Mouse (Mus musculus) layer of hippocampus, adult 9-10 months (tissue): ENCODE measurements around the gene Tgm2.

Experiments used
- DNase-seq: peaks from one replicate; pipeline ENCODE4 v3.0.0; 2022; ENCODE audit warnings: low spot score

Tgm2 gene

GRCm38 (mm10) chr2:158167496-158168205 is 21.4 kb upstream of the Tgm2 start:
- DNase-seq = no peak

DNA sequence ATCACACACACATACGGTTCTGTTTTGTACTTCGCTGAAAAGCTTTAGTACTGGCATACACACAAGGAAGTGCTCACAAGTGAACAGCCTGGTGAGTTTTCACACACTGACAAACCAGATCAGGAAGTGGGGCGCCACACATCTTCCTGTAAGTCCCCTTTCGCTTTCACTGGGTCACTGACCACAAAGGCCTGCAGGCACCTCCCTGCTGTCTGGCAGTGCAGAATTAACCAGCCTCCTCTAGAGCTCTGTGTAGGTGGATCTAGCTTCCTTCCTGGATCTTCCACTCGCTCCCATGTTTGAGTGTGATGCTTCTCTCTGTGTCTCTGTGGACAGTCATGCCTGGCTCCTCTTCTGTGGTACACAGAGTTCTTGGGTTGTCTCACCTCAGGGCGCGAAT is 20.4 kb upstream of the Tgm2 start:
- no peak for DNase-seq

DNA sequence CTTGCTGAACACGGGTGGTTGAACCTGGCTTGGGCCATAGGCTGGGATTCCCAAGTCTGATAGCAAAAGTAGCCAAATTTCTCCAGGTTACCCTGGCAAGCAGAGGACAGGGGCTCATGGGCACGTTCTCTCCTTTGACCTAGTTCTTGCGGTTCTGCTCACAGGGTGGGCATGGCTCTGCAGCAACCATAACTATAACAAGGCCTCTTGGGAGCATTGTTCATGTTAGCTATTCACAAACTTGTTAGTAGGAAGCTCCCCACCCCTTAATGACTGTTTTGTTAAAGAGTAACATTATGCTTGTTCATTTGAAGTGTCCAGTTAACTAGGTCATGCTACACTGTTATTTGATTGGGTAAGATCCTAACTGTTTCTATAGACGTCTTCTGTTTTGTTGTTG is 19.5 kb upstream of the Tgm2 start:
- no peak for DNase-seq

GRCm38 (mm10) chr2:158163034-158163433 is 16.8 kb upstream of the Tgm2 start:
- no peak for DNase-seq

GRCm38 (mm10) chr2:158161761-158162160 is 15.5 kb upstream of the Tgm2 start:
- DNase-seq = no peak

GRCm38 (mm10) chr2:158159376-158160235 is 13.4 kb upstream of the Tgm2 start:
- DNase-seq = no peak

DNA sequence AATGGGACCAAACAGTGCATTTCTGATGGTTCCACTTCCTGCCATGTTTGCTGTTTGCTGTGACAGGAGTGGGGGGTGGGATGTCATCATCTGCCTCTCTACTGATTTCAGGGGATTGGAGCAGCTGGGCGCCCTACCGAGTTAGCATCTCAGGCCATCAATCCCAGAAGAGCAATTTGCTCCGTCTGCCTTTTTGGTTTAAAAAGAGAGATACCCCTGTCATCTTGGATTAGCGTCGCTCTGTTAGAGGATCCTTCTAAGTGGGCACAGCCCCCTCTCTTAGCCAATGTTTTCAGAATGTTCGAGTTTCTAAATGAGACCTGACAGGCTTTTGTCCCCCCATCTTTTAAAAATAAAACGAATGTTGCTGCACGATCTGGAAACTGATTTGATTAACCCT is 11.4 kb upstream of the Tgm2 start:
- no peak for DNase-seq

DNA sequence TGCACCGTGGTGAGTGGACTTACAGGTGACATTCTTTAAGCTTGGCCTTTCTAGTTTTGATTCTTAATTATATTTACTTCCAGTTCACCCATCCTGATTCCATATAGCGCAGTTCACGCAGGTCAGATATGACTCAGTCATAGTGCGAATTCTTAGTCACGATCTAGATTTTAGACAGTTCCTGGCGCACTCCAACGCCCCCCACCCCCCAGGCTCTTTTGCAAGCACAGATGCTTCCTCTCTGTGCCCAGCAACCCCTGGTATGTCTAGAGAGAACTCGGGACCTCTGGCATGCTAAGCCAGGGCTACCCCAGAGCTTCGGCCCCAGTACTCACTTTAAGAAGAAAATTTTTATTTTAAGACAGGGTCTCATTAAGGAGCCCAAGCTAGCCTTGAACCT is 10.3 kb upstream of the Tgm2 start:
- no peak for DNase-seq

- DNase-seq = no peak
Measured at GRCm38 (mm10) chr2:158155615-158156014, 9.4 kb upstream of the Tgm2 start.

DNA sequence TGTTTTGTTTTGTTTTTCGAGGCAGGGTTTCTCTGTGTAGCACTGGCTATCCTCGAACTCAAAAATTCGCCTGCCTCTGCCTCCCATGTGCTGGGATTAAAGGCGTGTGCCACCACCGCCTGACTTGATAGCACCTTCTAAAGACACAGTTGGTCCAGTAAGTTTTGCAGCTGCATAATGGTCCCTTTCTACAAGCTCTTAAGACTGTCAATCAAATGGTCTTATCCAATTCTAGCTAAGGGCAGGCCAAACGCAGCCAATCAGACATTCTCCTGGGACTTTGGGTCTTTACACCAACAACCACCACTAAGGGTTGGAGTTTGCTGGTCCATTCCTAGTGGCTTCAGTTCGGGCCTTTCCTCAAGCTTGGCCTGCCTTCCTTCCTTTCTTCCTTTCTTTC is 8.9 kb upstream of the Tgm2 start:
- DNase-seq = no peak

GRCm38 (mm10) chr2:158154641-158155040 is 8.4 kb upstream of the Tgm2 start:
- no peak for DNase-seq

DNA sequence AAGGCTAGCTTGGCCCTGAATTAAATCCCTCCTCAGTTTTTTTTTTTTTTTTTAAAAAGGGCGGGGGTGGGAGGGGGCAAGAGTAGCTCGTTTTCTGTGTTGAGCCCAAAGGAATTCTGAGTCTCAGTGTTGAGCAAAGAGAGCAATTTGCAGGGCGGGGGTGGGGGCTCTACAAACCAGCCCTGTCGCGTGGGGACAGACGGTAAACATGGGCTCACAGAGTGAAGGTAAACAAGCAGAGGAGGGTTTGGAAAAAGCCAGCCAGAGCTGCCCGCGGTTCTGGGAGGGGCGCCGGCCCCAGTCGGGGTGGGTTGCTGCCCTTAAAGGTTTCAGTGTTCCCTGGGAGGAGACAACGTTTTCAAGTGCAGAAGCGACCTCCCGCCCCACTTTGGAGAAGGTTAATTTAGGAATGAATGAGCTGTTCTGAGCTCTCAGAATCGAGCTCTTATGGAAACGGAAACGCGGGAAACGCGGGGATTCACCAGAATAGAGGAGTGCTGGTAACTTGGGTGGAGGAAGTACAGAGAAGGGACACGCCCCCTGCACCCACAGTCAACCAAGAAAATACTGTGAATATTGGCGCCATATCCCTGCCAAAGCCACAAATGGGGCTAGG is 7.6 kb upstream of the Tgm2 start:
- no peak for DNase-seq

DNA sequence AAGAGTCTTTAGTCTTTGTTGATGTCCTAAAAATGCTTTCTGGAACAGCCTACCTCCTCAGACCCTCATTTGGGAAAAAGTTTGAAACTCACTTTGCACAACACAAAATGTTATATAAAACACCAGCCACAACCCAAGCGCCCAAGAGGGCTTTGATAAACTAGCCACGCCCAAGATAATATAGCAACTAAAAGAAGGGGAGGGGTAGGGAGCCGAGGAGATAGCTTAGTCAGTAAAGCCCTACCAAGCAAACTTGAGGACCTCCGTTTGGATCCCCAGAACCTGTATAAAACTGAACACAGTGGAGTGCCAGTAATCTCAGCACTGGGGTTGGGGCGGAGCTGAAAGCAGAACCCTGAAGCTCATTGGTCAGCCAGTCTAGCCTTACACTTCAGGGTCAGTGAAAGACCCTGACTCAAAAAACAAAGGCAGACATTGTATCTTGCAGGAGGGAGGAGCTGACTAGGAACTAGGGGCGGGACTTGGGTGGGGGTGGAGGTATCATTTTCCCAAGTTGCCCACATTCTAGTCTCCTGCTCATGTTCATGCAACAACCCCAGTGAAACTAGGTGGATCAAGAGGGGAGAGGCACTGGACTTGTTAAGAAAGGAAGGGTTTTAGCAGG is 6.6 kb upstream of the Tgm2 start:
- DNase-seq = no peak

DNA sequence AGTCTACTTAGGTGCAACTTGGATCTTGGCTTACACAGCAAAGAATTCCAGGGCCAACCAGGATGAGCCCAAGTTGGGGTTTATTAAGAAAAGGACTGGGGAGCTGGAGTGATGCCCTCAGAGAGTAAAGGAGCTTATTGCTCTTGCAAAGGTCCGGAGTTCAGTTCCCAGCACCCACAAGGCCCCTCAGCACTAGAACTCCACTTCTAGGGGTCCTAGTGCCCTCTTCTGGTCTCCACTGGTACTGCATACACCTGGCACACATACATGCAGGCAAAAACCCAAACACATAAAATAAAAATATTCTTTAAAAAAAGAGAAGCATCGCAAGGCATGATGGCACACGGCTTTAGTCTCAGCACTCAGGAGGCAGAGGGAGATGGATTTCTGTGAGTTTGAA is 4.8 kb upstream of the Tgm2 start:
- no peak for DNase-seq

- no peak for DNase-seq
Measured at GRCm38 (mm10) chr2:158146971-158147370, 735 bp upstream of the Tgm2 start.

GRCm38 (mm10) chr2:158145528-158146065 is 639 bp downstream of the Tgm2 start:
- no peak for DNase-seq

GRCm38 (mm10) chr2:158144750-158145527 is 1.3 kb downstream of the Tgm2 start:
- no peak for DNase-seq

GRCm38 (mm10) chr2:158144263-158144662 is 2.0 kb downstream of the Tgm2 start:
- no peak for DNase-seq

GRCm38 (mm10) chr2:158143816-158144215 is 2.4 kb downstream of the Tgm2 start:
- no peak for DNase-seq

- no peak for DNase-seq
Measured at GRCm38 (mm10) chr2:158142981-158143380, 3.3 kb downstream of the Tgm2 start.

DNA sequence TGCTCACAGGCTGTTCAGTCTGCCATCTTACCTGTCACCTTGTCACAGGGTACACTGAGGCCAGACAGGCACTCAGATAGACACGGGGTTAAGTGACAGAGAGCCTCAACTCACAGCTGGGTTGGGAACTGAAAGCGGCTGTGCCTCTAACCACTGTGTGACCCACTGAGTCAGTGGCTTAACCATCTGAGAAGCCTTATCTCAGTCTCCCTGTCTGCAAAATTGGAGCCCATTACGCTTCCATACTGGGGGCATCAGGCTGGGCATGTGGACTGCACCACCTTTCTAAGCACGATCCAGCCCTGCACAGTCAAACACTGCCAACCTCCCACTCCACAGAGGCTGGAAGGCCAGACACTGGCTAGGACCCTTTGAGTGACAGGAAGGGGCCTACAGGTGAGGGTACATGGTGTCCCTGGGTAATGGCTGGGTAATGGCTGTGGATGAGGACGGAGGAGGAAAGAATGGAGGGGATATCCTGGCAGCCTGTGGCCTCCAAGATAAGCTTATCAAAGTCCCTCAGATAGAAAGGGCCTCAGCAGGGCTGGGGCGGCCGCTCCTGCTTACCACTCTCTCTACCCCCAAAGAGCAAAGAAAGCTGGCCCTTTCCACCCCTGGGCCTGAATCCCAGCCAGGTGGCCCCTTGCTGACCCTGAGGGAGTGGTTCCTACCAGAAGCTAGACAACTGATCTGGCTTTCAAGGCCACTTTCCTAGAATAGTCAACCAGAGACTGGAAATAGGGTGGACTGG is 4.4 kb downstream of the Tgm2 start:
- no peak for DNase-seq
